Mouse (Mus musculus): Measurements from ENCODE around the gene Tbc1d21. TPM values are rescaled to one million over a fixed set of nuclear protein-coding genes. Genes with fewer than 3 reads are reported as not detected.

The Tbc1d21 gene
- total RNA-seq (2014; fragmentation: Nextera tagmentation) (not detected in 2 replicates), total RNA-seq (2017) (not detected in 2 replicates)

- no peak for ATAC-seq (replicated peaks; ENCODE audit: poor library complexity, severe bottlenecking)
These were observed at the start of gene Tbc1d21 for GRCm38 (mm10) chr9:58370355-58370754. Gene Tbc1d21, minus strand, starts transcription at chr9:58370455.

- ATAC-seq (replicated peaks; ENCODE audit: poor library complexity, severe bottlenecking), result no peak
These were observed 41.3 kb upstream of the Tbc1d21 start for GRCm38 (mm10) chr9:58411556-58411955.

GRCm38 (mm10) chr9:58410057-58410735, 39.9 kb upstream of the Tbc1d21 start:
- ATAC-seq (replicated peaks; ENCODE audit: poor library complexity, severe bottlenecking), result no peak

- no peak for ATAC-seq (replicated peaks; ENCODE audit: poor library complexity, severe bottlenecking)
These were observed 39.0 kb upstream of the Tbc1d21 start for GRCm38 (mm10) chr9:58409247-58409646.

GRCm38 (mm10) chr9:58404412-58404811, 34.2 kb upstream of the Tbc1d21 start:
- no peak for ATAC-seq (replicated peaks; ENCODE audit: poor library complexity, severe bottlenecking)

- ATAC-seq (replicated peaks; ENCODE audit: poor library complexity, severe bottlenecking), result peak; percentile 81
These were observed 31.3 kb upstream of the Tbc1d21 start for GRCm38 (mm10) chr9:58401371-58402082.

- ATAC-seq (replicated peaks; ENCODE audit: poor library complexity, severe bottlenecking), result no peak
These were observed 29.4 kb upstream of the Tbc1d21 start for GRCm38 (mm10) chr9:58399609-58400008.

GRCm38 (mm10) chr9:58394605-58395004, 24.4 kb upstream of the Tbc1d21 start:
- ATAC-seq (replicated peaks; ENCODE audit: poor library complexity, severe bottlenecking), result no peak

- no peak for ATAC-seq (replicated peaks; ENCODE audit: poor library complexity, severe bottlenecking)
These were observed 23.6 kb upstream of the Tbc1d21 start for GRCm38 (mm10) chr9:58393875-58394274.

GRCm38 (mm10) chr9:58388381-58388780, 18.1 kb upstream of the Tbc1d21 start:
- ATAC-seq (replicated peaks; ENCODE audit: poor library complexity, severe bottlenecking), result no peak

GRCm38 (mm10) chr9:58378878-58379277, 8.6 kb upstream of the Tbc1d21 start:
- no peak for ATAC-seq (replicated peaks; ENCODE audit: poor library complexity, severe bottlenecking)

GRCm38 (mm10) chr9:58373912-58374431, 3.7 kb upstream of the Tbc1d21 start:
- ATAC-seq (replicated peaks; ENCODE audit: poor library complexity, severe bottlenecking), result no peak

GRCm38 (mm10) chr9:58371914-58372313, 1.7 kb upstream of the Tbc1d21 start:
- ATAC-seq (replicated peaks; ENCODE audit: poor library complexity, severe bottlenecking), result no peak

- ATAC-seq (replicated peaks; ENCODE audit: poor library complexity, severe bottlenecking), result no peak
These were observed 611 bp downstream of the Tbc1d21 start for GRCm38 (mm10) chr9:58369644-58370043.

- no peak for ATAC-seq (replicated peaks; ENCODE audit: poor library complexity, severe bottlenecking)
These were observed 5.9 kb downstream of the Tbc1d21 start for GRCm38 (mm10) chr9:58364325-58364724.

- ATAC-seq (replicated peaks; ENCODE audit: poor library complexity, severe bottlenecking), result no peak
These were observed 8.3 kb downstream of the Tbc1d21 start for GRCm38 (mm10) chr9:58361956-58362355.

- no peak for ATAC-seq (replicated peaks; ENCODE audit: poor library complexity, severe bottlenecking)
These were observed 8.9 kb downstream of the Tbc1d21 start for GRCm38 (mm10) chr9:58361373-58361772.

GRCm38 (mm10) chr9:58355262-58356050, 14.8 kb downstream of the Tbc1d21 start:
- ATAC-seq (replicated peaks; ENCODE audit: poor library complexity, severe bottlenecking), result no peak

- no peak for ATAC-seq (replicated peaks; ENCODE audit: poor library complexity, severe bottlenecking)
These were observed 15.6 kb downstream of the Tbc1d21 start for GRCm38 (mm10) chr9:58354701-58355100.

- no peak for ATAC-seq (replicated peaks; ENCODE audit: poor library complexity, severe bottlenecking)
These were observed 17.0 kb downstream of the Tbc1d21 start for GRCm38 (mm10) chr9:58353224-58353623.

- ATAC-seq (replicated peaks; ENCODE audit: poor library complexity, severe bottlenecking), result no peak
These were observed 22.5 kb downstream of the Tbc1d21 start for GRCm38 (mm10) chr9:58347795-58348194.

Measured in granulocyte monocyte progenitor cell, adult 5-6 weeks (primary cell).